Mouse (Mus musculus): ENCODE results near the gene Shkbp1. TPM values are rescaled to one million over a fixed set of nuclear protein-coding genes. Genes with fewer than 3 reads are reported as not detected.

Gene Shkbp1
- total RNA-seq, 1 experiment, result 28.8 TPM

- DNase-seq (ENCODE audit: low read depth, low spot score), result no peak
- Histone ChIP-seq H3K4me1 (ENCODE audit: control insufficient read depth in 2 of 2, insufficient read depth in 2 of 2, low read length in 2 of 2, poor library complexity in 1 of 2) (peaks cover 7 to 11% of the 10 kb centered on the region in 2 experiments; a peak in 3 of 4 replicates), H3K27ac (ENCODE audit: insufficient read depth, low read depth, low read length, poor library complexity, severe bottlenecking) (no peak overlapping the region), H3K9me3 (ENCODE audit: control insufficient read depth, insufficient read depth, low read depth, low read length) (no peaks in the 10 kb centered on the region), H3K36me3 (ENCODE audit: control insufficient read depth, insufficient read depth, low read length, poor library complexity, severe bottlenecking) (peaks cover 4% of the 10 kb centered on the region; the same call in 1 of the 2 replicates), H3K9ac (ENCODE audit: insufficient read depth, low read depth, low read length, poor library complexity, severe bottlenecking) (no peak overlapping the region), H3K4me3 (ENCODE audit: insufficient read depth in 1 of 2, low read depth in 1 of 2, low read length in 2 of 2, poor library complexity in 1 of 2, severe bottlenecking in 1 of 2) (no peak overlapping the region)
- TF ChIP-seq HCFC1 (IDR thresholded peaks at IDR 0.05; ENCODE audit: borderline replicate concordance, insufficient read depth, low read length), result no peak
- no peak for TF ChIP-seq CHD2 (IDR thresholded peaks at IDR 0.05; ENCODE audit: low read depth, low read length)
- no peak for TF ChIP-seq ZC3H11A (IDR thresholded peaks at IDR 0.05; ENCODE audit: borderline replicate concordance, low read depth, low read length)
- no peak for TF ChIP-seq MAFK (IDR thresholded peaks at IDR 0.05; ENCODE audit: insufficient read depth, low read depth, low read length)
- no peak for TF ChIP-seq ZNF384 (IDR thresholded peaks at IDR 0.05; ENCODE audit: low read depth, low read length)
- in situ Hi-C loops (cut with MboI; ENCODE audit: low sequenced_read_pairs in 2 of 2, unreplicated experiment in 2 of 2), result no loop called here
Observed at GRCm38 (mm10) chr7:27300351-27300750, 55.5 kb downstream of the Shkbp1 start.

DNA sequence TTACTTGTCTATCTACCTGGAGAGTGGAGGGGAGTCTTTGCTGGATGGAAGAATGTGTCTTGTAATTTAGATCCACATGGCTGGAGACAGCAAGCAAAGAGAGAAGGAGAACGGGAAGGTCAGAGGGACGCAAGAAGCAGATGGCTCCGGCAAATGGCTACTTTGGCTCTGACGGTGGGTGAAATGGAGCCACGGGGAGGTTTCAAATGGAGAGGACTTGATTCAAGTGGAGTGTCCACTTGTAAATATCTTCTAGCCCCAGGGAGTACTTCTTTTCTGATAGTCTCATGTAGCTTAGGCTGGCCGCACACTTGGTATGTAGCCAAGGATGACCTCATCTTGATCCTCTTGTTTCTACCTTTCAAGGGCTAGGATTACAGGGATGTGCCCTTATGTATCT lies 57.0 kb downstream of the Shkbp1 start:
- Histone ChIP-seq H3K27ac (ENCODE audit: insufficient read depth, low read depth, low read length, poor library complexity, severe bottlenecking) (no peak overlapping the region), H3K4me3 (ENCODE audit: insufficient read depth in 1 of 2, low read depth in 1 of 2, low read length in 2 of 2, poor library complexity in 1 of 2, severe bottlenecking in 1 of 2) (no peak overlapping the region), H3K36me3 (ENCODE audit: control insufficient read depth, insufficient read depth, low read length, poor library complexity, severe bottlenecking) (no peaks in the 10 kb centered on the region), H3K4me1 (ENCODE audit: control insufficient read depth in 2 of 2, insufficient read depth in 2 of 2, low read length in 2 of 2, poor library complexity in 1 of 2) (peaks cover 5 to 7% of the 10 kb centered on the region in 2 experiments; a peak in 2 of 4 replicates), H3K9ac (ENCODE audit: insufficient read depth, low read depth, low read length, poor library complexity, severe bottlenecking) (no peak overlapping the region), H3K9me3 (ENCODE audit: control insufficient read depth, insufficient read depth, low read depth, low read length) (no peaks in the 10 kb centered on the region)
- in situ Hi-C loops (cut with MboI; ENCODE audit: low sequenced_read_pairs in 2 of 2, unreplicated experiment in 2 of 2), result loop anchor here in 1 of 2 experiments (25.0 kb wide), 1 partner anchor 388 kb away; the partner anchor contains the start of gene Zfp607b
- DNase-seq (ENCODE audit: low read depth, low spot score), result no peak
- TF ChIP-seq MAFK (IDR thresholded peaks at IDR 0.05; ENCODE audit: insufficient read depth, low read depth, low read length) (no peak), HCFC1 (IDR thresholded peaks at IDR 0.05; ENCODE audit: borderline replicate concordance, insufficient read depth, low read length) (no peak), ZNF384 (IDR thresholded peaks at IDR 0.05; ENCODE audit: low read depth, low read length) (no peak), ZC3H11A (IDR thresholded peaks at IDR 0.05; ENCODE audit: borderline replicate concordance, low read depth, low read length) (no peak), CHD2 (IDR thresholded peaks at IDR 0.05; ENCODE audit: low read depth, low read length) (no peak)

- in situ Hi-C loops (cut with MboI; ENCODE audit: low sequenced_read_pairs in 2 of 2, unreplicated experiment in 2 of 2), result loop anchor here in 1 of 2 experiments (25.0 kb wide), 1 partner anchor 389 kb away; the partner anchor contains the start of gene Zfp607b
- DNase-seq (ENCODE audit: low read depth, low spot score), result no peak
- no peak for TF ChIP-seq ZNF384 (IDR thresholded peaks at IDR 0.05; ENCODE audit: low read depth, low read length)
- no peak for TF ChIP-seq ZC3H11A (IDR thresholded peaks at IDR 0.05; ENCODE audit: borderline replicate concordance, low read depth, low read length)
- TF ChIP-seq CHD2 (IDR thresholded peaks at IDR 0.05; ENCODE audit: low read depth, low read length), result no peak
- no peak for TF ChIP-seq HCFC1 (IDR thresholded peaks at IDR 0.05; ENCODE audit: borderline replicate concordance, insufficient read depth, low read length)
- TF ChIP-seq MAFK (IDR thresholded peaks at IDR 0.05; ENCODE audit: insufficient read depth, low read depth, low read length), result no peak
- Histone ChIP-seq H3K36me3 (ENCODE audit: control insufficient read depth, insufficient read depth, low read length, poor library complexity, severe bottlenecking) (no peaks in the 10 kb centered on the region), H3K9ac (ENCODE audit: insufficient read depth, low read depth, low read length, poor library complexity, severe bottlenecking) (no peak overlapping the region), H3K4me1 (ENCODE audit: control insufficient read depth in 2 of 2, insufficient read depth in 2 of 2, low read length in 2 of 2, poor library complexity in 1 of 2) (peaks cover 4 to 7% of the 10 kb centered on the region in 2 experiments; a peak in 2 of 4 replicates), H3K9me3 (ENCODE audit: control insufficient read depth, insufficient read depth, low read depth, low read length) (no peaks in the 10 kb centered on the region), H3K4me3 (ENCODE audit: insufficient read depth in 1 of 2, low read depth in 1 of 2, low read length in 2 of 2, poor library complexity in 1 of 2, severe bottlenecking in 1 of 2) (no peak overlapping the region), H3K27ac (ENCODE audit: insufficient read depth, low read depth, low read length, poor library complexity, severe bottlenecking) (no peak overlapping the region)
Observed at GRCm38 (mm10) chr7:27298033-27298610, 57.7 kb downstream of the Shkbp1 start.

DNA sequence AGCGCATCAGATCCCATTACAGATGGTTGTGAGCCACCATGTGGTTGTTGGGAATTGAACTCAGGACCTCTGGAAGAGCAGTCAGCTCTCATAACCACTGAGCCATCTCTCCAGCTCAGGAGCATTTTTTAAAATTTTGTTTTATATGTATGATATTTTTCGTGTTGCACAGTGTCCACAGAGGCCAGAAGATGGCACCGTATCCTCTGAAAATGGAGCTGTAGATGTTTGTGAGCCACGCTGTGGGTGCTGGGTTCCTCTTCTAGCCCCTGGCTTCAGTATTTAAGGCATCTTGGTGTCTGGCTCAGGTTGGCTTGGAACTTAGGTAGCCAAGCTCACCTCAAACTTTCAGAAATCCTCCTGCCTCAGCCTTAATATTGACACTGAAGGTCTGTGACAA lies 59.3 kb downstream of the Shkbp1 start:
- no peak for DNase-seq (ENCODE audit: low read depth, low spot score)
- Histone ChIP-seq H3K9ac (ENCODE audit: insufficient read depth, low read depth, low read length, poor library complexity, severe bottlenecking) (no peak overlapping the region), H3K27ac (ENCODE audit: insufficient read depth, low read depth, low read length, poor library complexity, severe bottlenecking) (no peak overlapping the region), H3K36me3 (ENCODE audit: control insufficient read depth, insufficient read depth, low read length, poor library complexity, severe bottlenecking) (no peaks in the 10 kb centered on the region), H3K9me3 (ENCODE audit: control insufficient read depth, insufficient read depth, low read depth, low read length) (no peaks in the 10 kb centered on the region), H3K4me1 (ENCODE audit: control insufficient read depth in 2 of 2, insufficient read depth in 2 of 2, low read length in 2 of 2, poor library complexity in 1 of 2) (peaks cover 0 to 5% of the 10 kb centered on the region in 2 experiments; a peak in 1 of 4 replicates), H3K4me3 (ENCODE audit: insufficient read depth in 1 of 2, low read depth in 1 of 2, low read length in 2 of 2, poor library complexity in 1 of 2, severe bottlenecking in 1 of 2) (no peak overlapping the region)
- in situ Hi-C loops (cut with MboI; ENCODE audit: low sequenced_read_pairs in 2 of 2, unreplicated experiment in 2 of 2), result loop anchor here in 1 of 2 experiments (25.0 kb wide), 1 partner anchor 391 kb away; the partner anchor contains the start of gene Zfp607b
- TF ChIP-seq ZNF384 (IDR thresholded peaks at IDR 0.05; ENCODE audit: low read depth, low read length), result no peak
- no peak for TF ChIP-seq HCFC1 (IDR thresholded peaks at IDR 0.05; ENCODE audit: borderline replicate concordance, insufficient read depth, low read length)
- no peak for TF ChIP-seq CHD2 (IDR thresholded peaks at IDR 0.05; ENCODE audit: low read depth, low read length)
- TF ChIP-seq MAFK (IDR thresholded peaks at IDR 0.05; ENCODE audit: insufficient read depth, low read depth, low read length), result no peak
- TF ChIP-seq ZC3H11A (IDR thresholded peaks at IDR 0.05; ENCODE audit: borderline replicate concordance, low read depth, low read length), result no peak

All from ES-E14 (cell line).